ENCODE assay signal across 8 mouse cellular contexts in the genomic region with DNA sequence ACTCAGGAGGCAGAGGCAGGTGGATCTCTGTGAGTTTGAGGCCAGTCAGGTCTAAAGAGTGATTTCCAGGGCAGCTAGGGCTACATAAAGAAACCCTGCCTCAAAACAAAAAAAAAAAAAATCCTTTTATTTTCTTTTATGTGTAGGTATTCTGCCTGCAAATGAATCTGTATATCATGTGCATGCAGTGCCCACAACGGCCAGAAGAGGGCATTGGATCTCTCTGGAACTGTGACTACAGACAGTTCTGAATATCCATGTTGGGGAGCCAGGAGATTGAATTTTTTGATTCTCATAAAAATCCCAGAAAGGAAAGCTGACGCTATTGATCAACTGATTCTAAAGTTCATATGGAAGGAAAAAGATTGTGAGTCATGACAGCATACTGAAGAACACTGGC.
DNase-seq lines count a peak whose midpoint lies in the region; ATAC-seq and TF ChIP-seq lines count a peak whose summit lies in the region.

No protein-coding gene starts in this region.

- no peak overlapping the region for H3K9ac ChIP-seq in kidney, embryonic 15.5 days
- no peak overlapping the region for H3K9ac ChIP-seq in liver, postnatal 0 days (replicated peaks)

- H3K27ac ChIP-seq in kidney, adult 2 months (ENCODE audit: insufficient read depth, low read depth, low read length): no peak overlapping the region
- no peak overlapping the region for H3K27ac ChIP-seq in kidney, embryonic 15.5 days
- no peak overlapping the region for H3K27ac ChIP-seq in liver, postnatal 0 days (ENCODE audit: low read depth)

- no peaks in the 10 kb centered on the region for H3K4me1 ChIP-seq in kidney, adult 2 months (ENCODE audit: control insufficient read depth, insufficient read depth, low read length)
- no peaks in the 10 kb centered on the region for H3K4me1 ChIP-seq in kidney, embryonic 15.5 days
- no peaks in the 10 kb centered on the region for H3K4me1 ChIP-seq in liver, postnatal 0 days (ENCODE audit: insufficient read depth)

- WGBS in kidney, adult 2 months: 35% methylated on average over 2 of the region's 2 CpGs
- 45% methylated on average over 2 of the region's 2 CpGs for WGBS in kidney, embryonic 15.5 days
- WGBS in liver, postnatal 0 days (ENCODE audit: insufficient replicate concordance): 34% methylated on average over 2 of the region's 2 CpGs

- H3K27me3 ChIP-seq in kidney, adult 2 months (replicated peaks; ENCODE audit: control insufficient read depth, insufficient read depth, low read length): no peaks in the 10 kb centered on the region
- no peaks in the 10 kb centered on the region for H3K27me3 ChIP-seq in kidney, embryonic 15.5 days
- H3K27me3 ChIP-seq in liver, postnatal 0 days (ENCODE audit: insufficient read depth, low read length): no peaks in the 10 kb centered on the region

- no peak for TF ChIP-seq EP300 in liver, postnatal 0 days (IDR thresholded peaks at IDR 0.05; ENCODE audit: low read depth)

- no peak overlapping the region for H3K4me3 ChIP-seq in kidney, adult 2 months (ENCODE audit: insufficient read depth, low read depth, low read length)
- no peak overlapping the region for H3K4me3 ChIP-seq in kidney, embryonic 15.5 days (replicated peaks)
- H3K4me3 ChIP-seq in liver, postnatal 0 days (ENCODE audit: low read depth, low read length): no peak overlapping the region

- ATAC-seq in kidney, embryonic 15.5 days (replicated peaks; ENCODE audit: low FRiP score): no peak
- 0 out of 2 replicates have a peak, but pooled peaks have one; percentile 47 for ATAC-seq in frontal cortex, adult (ENCODE audit: low TSS enrichment)
- no peak for ATAC-seq in liver, postnatal 0 days
- ATAC-seq in activated CD4-positive, CD25-positive, alpha-beta regulatory T cell, adult 4 months: no peak

- DNase-seq in cerebellum, adult 18-20 months: peak; percentile 7 to 11
- DNase-seq in cerebellum, adult 11 months: no peak
- DNase-seq in kidney, adult 2 months: peak; percentile 38
- peak; percentile 12 for DNase-seq in MEL-GATA-1-ER (ENCODE audit: extremely low read depth, low read depth)
- DNase-seq in liver, postnatal 0 days: peak; percentile 37

- no peaks in the 10 kb centered on the region for H3K9me3 ChIP-seq in kidney, embryonic 15.5 days (replicated peaks)
- H3K9me3 ChIP-seq in liver, postnatal 0 days (ENCODE audit: low read length): no peaks in the 10 kb centered on the region

- no peak for TF ChIP-seq POLR2A in kidney, adult 2 months (IDR thresholded peaks at IDR 0.05; ENCODE audit: low read depth, low read length)

- TF ChIP-seq CTCF in kidney, adult 2 months (conservative IDR thresholded peaks at IDR 0.05; ENCODE audit: insufficient read depth, insufficient read length, low read depth, low read length): peak; percentile 47; the same call in 1 of the 2 replicates
- peak; percentile 56 for TF ChIP-seq CTCF in liver, postnatal 0 days (IDR thresholded peaks at IDR 0.05; ENCODE audit: low read depth)

- no peaks in the 10 kb centered on the region for H3K36me3 ChIP-seq in kidney, adult 2 months (ENCODE audit: control insufficient read depth, insufficient read depth, low read length)
- H3K36me3 ChIP-seq in kidney, embryonic 15.5 days: no peaks in the 10 kb centered on the region
- H3K36me3 ChIP-seq in liver, postnatal 0 days (replicated peaks; ENCODE audit: insufficient read depth, low read length): no peaks in the 10 kb centered on the region

- no peak overlapping the region for H3K4me2 ChIP-seq in kidney, embryonic 15.5 days
- H3K4me2 ChIP-seq in liver, postnatal 0 days (ENCODE audit: low read depth, low read length): no peak overlapping the region
